Mouse (Mus musculus) CD4-positive, CD25-positive, alpha-beta regulatory T cell, adult 4 months (primary cell): ENCODE measurements at regions not wholly inside any gene's neighbourhood (a gene's known extent, or its start where the extent isn't known, plus 50 kb on each side); places are given as distances from the start of the nearest gene placed in this dataset.
A peak's percentile ranks its signal among the peaks of the same experiment; 100 is the strongest.

ENCODE experiments used
- ATAC-seq: one replicate; pipeline ENCODE4 v1.8.0; 2017

DNA sequence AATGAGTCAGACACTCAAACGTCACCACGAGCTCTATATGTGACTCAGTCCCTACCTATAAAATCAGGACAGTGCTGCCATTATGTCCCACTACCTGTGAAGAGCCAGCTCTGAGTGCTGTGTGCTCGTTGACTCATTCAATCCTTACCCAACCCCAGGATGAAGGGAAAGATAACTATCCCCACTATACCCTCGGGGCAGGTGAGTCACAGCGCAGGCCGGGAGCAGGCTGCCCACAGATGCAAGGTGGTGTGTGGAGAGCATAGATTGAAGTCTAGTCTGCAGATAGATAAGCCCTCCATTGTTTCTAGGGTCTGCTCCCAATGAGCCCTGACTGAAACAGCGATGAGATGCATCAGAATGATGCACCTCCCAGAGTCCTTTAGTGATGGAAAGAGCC, 723.9 kb upstream of the 3110018I06Rik start:
- no peak for ATAC-seq

DNA sequence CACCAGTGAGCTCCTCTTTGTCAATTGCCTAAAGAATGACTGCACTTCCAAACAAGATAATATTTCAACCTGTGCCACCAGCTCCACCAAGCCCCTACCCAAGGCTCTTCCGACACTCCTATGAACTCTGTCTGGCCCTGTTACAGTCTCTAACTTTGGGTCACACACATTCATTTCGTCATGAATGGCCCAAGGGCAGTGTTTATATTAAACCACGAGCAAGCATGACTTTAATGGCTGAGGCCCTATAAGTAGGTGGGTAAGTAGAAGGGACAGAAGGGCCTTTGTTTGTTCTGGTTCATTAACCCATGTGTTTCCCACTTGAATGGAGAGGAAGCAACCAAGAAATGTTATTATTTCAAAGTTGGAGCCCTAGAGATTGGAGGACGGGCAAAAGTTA, 714.9 kb upstream of the 3110018I06Rik start:
- ATAC-seq: no peak

GRCm38 (mm10) chr12:106796596-106796995, 691.8 kb upstream of the 3110018I06Rik start:
- no peak for ATAC-seq

DNA sequence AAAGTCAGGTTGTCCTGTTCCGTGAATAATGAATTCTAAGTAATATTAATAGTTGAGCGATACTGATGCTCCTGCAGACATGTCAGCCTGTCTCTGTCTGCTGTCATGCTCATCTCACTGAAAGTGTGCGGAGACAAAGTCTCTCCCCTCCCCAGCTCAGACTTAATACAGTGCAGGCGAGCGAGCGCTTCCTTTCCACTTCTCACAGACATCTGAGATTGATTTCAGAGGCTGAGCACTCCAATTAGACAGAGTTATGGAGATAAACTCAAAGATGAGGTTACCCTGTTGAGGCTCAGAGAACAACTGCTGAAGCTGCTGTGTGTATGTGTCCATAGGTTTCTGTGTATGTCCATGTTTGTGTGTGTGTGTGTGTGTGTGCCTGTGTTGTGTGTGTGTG, 668.7 kb upstream of the 3110018I06Rik start:
- ATAC-seq: no peak

DNA sequence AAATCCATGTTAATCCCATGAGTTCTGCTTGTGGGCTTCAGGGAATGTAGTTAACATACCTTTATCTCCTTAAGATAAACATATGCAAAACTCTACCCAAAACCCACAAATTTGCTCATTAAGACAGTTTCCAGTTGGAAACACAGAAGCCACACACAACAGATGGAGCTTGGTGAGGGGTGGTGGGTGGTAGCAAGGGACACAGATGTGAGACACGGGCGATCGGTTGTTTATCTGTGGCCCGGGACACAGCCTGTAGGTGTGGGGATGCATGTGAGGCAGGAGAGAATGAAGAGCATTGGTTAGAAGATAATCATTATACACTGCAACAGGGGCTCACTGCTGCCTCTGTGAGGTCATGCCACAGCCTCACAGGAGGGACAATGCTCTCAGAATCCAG, 666.1 kb upstream of the 3110018I06Rik start:
- no peak for ATAC-seq

- no peak for ATAC-seq
These were observed 659.9 kb upstream of the 3110018I06Rik start for GRCm38 (mm10) chr12:106828542-106828941.

DNA sequence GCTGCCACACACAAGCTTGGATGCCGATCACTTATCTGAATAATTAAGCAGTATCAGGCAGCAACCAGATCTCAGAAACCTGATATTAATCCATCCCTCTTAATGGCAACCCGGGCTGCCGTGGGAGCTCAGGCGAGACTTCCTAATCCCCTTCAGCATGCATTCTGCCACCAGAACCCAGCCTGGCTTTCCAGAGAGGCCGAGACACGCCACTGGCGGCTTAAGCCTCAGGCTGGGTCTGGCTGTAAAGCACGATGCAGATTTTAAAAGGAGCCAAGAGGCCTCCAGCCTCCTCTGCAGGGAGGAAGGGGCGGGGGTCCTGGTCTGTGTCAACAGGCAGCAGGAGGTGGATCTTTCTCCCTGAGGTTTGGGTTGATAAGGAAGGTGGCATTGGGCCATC, 659.1 kb upstream of the 3110018I06Rik start:
- ATAC-seq: no peak

- ATAC-seq: no peak
These were observed 653.2 kb upstream of the 3110018I06Rik start for GRCm38 (mm10) chr12:106835241-106835640.

GRCm38 (mm10) chr12:106839618-106840017, 648.8 kb upstream of the 3110018I06Rik start:
- no peak for ATAC-seq

DNA sequence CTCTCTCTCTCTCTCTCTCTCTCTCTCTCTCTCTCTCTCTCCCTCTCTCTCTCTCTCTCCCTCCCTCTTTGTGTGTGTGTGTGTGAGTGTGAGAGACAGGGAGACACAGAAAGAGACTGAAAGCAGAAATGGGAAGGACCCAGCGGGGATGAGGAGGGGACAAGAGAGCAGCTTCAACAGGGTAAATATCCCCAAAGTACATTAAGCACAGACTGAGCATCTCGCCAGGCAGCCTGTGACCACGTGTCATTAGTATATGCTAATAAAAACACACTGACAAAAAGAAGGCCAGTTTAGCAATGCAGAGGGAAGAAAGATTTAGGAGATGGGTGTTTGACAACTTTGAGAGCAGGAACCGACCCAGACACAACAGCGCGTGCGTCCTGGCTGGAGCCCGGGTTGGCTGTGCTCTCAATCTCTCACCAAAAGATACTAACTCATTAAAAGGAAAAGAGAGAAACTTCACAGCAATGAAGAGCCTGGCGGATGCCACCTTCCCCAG, 648.2 kb upstream of the 3110018I06Rik start:
- no peak for ATAC-seq

DNA sequence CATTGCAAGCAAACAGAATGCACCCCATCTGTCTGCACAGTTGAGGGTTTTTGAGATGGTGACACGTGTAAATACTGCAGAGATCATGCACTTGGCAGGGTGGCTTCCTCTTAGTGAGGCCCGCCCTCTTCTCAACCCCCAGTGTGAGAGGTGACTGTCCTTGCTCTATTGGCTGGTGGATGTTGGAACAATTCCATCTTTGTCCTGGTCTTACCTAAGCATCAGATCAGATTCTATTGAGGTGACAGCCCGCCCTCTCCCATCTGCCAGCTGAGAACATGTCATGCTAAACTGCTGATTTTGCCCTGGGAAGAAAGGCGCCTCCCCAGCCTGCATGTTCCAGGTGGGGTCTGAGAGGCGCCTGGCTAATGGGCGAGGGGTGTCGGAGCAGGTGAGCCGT, 646.4 kb upstream of the 3110018I06Rik start:
- peak; percentile 37 for ATAC-seq

- ATAC-seq: no peak
These were observed 646.0 kb upstream of the 3110018I06Rik start for GRCm38 (mm10) chr12:106842396-106842795.

- no peak for ATAC-seq
These were observed 636.8 kb upstream of the 3110018I06Rik start for GRCm38 (mm10) chr12:106851666-106852065.

- no peak for ATAC-seq
These were observed 635.7 kb upstream of the 3110018I06Rik start for GRCm38 (mm10) chr12:106852736-106853135.

GRCm38 (mm10) chr12:106853711-106854240, 634.7 kb upstream of the 3110018I06Rik start:
- ATAC-seq: no peak

- ATAC-seq: no peak
These were observed 632.9 kb upstream of the 3110018I06Rik start for GRCm38 (mm10) chr12:106855520-106855919.

DNA sequence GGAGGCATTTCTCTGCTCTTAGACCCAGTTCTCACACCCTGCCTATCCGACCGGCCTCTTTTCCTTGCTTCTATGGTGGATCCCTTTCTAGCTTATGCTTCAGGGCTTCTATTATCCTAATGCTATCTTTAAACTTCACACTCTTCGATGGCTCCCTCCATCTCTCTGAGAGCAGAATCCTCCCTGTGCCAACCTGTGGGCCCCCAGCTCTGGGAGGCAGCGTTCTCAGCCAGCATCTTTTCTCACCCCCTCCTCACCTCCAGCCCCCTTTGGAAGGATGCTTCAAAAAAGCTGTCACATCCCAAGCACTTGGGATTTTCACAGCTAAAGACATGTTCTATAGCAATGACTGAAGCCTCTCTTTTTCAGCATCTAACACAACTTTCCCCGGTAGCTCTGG, 626.8 kb upstream of the 3110018I06Rik start:
- ATAC-seq: no peak

- ATAC-seq: no peak
These were observed 624.4 kb upstream of the 3110018I06Rik start for GRCm38 (mm10) chr12:106864076-106864475.

- no peak for ATAC-seq
These were observed 620.4 kb upstream of the 3110018I06Rik start for GRCm38 (mm10) chr12:106868036-106868435.

DNA sequence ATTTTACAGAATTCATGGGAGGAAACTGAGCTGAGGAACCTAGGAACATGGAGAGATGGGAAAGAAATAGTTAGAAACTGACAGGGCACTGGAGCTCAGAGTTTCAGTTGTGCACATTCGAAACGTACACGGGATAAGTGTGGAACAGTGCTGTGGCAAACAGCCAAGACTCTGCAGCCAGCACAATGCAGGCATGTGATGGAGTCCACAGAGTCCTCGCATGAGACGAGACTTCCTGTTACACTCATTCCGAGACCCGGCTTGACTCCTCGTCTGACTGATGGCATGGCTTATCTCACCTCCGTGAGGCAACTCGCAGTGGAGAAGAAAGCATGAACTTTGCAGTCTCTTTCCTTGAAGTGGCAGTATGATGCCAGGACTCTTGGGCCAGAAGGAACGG, 617.0 kb upstream of the 3110018I06Rik start:
- peak; percentile 41 for ATAC-seq

DNA sequence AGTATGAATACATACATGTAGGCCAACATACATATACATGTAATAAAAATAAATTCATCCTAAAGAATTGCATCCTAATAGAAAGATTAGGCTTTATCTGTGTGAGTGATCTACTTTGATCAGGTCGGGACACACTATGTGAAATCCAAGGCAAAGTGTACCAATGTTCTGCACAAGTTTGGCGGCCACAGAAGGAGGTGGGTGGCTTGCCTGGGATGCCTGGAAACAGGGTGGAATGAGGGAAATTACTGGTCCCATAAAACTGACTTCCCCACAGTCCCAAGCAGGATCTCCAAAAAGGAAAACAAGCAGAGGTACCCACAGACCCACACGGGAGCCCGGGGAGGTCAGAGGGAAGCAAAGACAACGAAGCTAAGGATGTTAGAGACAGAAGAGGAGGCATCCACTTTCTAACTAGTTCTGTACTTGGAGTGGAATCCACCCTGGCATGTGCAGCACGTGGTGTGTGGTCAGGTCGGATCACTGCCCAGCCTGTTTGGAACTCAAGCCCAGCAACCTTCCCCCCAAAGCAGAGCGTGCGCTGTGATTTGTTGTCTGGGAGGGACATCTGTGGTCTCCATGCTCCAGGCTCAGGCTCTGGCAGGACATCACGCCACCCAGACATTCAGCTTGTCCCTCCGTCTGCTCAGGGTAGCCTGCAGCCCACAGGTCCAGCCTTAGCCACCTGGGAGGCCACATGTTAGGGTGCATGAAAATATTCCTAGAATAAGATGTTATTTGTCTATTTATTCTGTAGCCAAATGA, 615.3 kb upstream of the 3110018I06Rik start:
- no peak for ATAC-seq

DNA sequence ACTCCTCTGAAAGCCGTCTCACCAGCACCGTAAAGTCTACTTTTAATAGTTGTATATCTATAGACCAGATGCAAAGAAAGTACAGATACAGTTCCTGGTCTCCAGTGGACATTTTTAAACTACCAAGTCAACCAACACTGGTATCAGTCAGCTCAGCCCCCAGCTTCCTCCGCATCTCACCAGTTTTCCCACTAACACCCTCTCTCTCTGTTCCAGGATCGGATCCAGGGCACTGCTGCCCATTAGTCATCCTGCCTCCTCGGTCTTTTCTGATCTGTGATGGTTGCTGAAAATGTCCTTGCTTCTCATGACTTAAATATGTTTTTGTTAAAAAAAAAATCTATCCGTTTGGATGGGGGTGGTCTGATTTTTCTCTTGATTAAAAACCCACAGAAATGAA, 598.1 kb upstream of the 3110018I06Rik start:
- no peak for ATAC-seq

DNA sequence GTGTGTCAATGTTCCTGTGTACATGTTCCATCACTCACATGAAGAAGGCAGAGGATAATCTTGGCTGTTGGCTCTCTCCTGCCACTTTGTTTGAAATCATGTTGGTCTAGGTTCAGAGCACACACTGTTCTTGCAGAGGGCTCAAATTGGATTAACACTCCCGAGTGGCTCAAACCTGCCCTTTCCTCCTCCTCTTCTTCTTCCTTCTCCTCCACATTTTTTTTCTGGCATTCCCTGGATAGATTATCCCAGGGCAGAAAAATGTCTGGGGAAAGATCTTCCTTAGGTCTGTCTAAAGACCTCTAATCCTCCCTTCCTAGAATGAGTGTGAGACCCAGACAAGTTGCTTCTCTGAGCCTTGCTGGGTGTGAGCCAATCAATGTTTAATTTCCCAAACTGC, 594.4 kb upstream of the 3110018I06Rik start:
- no peak for ATAC-seq

DNA sequence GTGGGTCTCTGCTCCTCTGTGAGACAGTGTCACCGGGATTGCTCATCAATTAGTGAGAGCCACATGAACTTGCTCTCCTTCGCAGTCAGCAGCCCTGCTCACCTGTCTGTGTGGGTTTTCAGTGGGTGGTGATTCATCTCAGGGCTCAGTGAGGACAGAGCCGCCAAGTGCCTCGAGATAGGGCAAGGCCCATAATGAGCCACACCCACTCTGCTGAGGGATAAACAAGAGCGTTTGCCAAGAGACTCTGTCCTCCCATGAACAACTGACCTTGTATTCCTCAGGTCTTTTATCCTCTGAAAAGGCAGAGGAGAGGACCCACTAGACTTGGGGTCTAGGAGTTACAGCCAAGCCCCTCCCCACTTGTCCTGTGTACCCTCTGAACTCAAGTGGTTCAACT, 584.2 kb upstream of the 3110018I06Rik start:
- ATAC-seq: no peak

- ATAC-seq: no peak
These were observed 575.6 kb upstream of the 3110018I06Rik start for GRCm38 (mm10) chr12:106912782-106913181.
